ENCODE assay signal across 13 mouse cellular contexts in the genomic region with DNA sequence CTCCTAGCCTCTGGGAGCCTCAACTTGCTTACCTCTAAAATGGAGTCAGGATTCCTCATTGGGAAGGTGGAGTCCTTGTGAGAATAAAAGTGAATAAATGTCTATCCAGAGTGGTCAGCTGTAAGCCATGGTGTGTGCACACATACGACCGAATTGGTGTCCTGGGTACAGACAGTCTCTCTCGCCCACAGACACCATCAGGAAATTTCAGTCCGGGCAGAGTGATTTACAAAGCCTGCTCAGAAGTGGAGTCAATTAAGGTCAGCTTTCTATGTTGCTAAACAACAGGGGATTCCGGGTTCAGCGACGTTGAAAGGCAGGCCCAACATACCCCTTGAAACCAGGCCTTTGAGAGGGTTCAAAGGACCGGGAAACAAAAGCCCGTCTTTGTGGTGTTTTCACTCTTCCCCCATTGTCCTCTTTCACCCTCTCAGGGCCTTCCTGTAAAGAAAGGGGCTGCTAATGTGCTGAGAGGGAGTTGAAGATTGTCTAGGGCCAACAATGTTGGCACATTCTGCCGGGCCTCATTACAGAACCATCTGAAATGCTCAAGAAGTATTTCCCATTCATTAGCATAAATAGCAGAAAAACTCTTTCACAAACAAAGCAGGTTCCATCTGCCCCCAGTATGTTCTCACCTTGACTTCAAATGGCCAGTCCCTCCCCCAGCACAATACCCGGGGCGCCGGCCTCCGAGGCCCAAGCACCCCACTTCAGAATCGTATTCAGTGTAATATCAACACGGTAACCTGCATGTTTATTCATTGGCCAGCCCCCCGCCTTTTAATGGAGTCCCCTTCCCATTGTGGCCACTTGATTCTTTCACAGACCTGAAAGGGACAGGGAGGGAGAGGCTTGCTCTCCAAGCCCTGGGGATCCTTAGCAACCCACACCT.
DNase-seq lines count a peak whose midpoint lies in the region; ATAC-seq and TF ChIP-seq lines count a peak whose summit lies in the region.
"Had no signal": no experiment of that assay in that cellular context is flagged by ENCODE, and none has a peak within 500 bp of the region (broad histone marks: within the 10 kb centered on the region; RNA-seq: fewer than 3 reads in every experiment).

No protein-coding gene starts in this region.

- ATAC-seq in midbrain, postnatal 0 days (ENCODE audit: low FRiP score): no peak
- peak; percentile 65 for ATAC-seq in forebrain, embryonic 15.5 days (replicated peaks)
- no peak for ATAC-seq in megakaryocyte-erythroid progenitor cell, adult 5-6 weeks (replicated peaks; ENCODE audit: low FRiP score, low TSS enrichment, poor library complexity, severe bottlenecking)

- H3K4me2 ChIP-seq in midbrain, postnatal 0 days (ENCODE audit: low read depth, low read length, poor library complexity, severe bottlenecking): no peak overlapping the region
- H3K4me2 ChIP-seq in forebrain, embryonic 15.5 days (replicated peaks): no peak overlapping the region
- H3K4me2 ChIP-seq: lung, embryonic 15.5 days had no signal

- no peaks in the 10 kb centered on the region for H3K36me3 ChIP-seq in midbrain, embryonic 10.5 days
- no peaks in the 10 kb centered on the region for H3K36me3 ChIP-seq in midbrain, postnatal 0 days (ENCODE audit: insufficient read depth, low read length)
- H3K36me3 ChIP-seq in forebrain, embryonic 15.5 days: no peaks in the 10 kb centered on the region
- H3K36me3 ChIP-seq: G1E; lung, embryonic 15.5 days had no signal

- H3K27ac ChIP-seq in midbrain, embryonic 10.5 days (replicated peaks): peak overlapping the region; percentile 76
- no peak overlapping the region for H3K27ac ChIP-seq in midbrain, postnatal 0 days (ENCODE audit: low read depth, low read length)
- H3K27ac ChIP-seq in forebrain, embryonic 15.5 days (replicated peaks): no peak overlapping the region
- H3K27ac ChIP-seq: lung, embryonic 15.5 days had no signal

- TF ChIP-seq CTCF in midbrain, postnatal 0 days (IDR thresholded peaks at IDR 0.05): no peak

- H3K9me3 ChIP-seq in midbrain, embryonic 10.5 days (replicated peaks): peaks cover 10% of the 10 kb centered on the region; the same call in 1 of the 2 replicates
- H3K9me3 ChIP-seq in midbrain, postnatal 0 days (ENCODE audit: low read length): no peaks in the 10 kb centered on the region
- H3K9me3 ChIP-seq in forebrain, embryonic 15.5 days: no peaks in the 10 kb centered on the region
- H3K9me3 ChIP-seq: G1E; lung, embryonic 15.5 days had no signal

- peak; percentile 74 for DNase-seq in midbrain, embryonic 10.5 days (ENCODE audit: low spot score)
- no peak for DNase-seq in midbrain, postnatal 0 days (ENCODE audit: low spot score)
- DNase-seq in mesoderm, embryonic 11.5 days (ENCODE audit: low read depth, low spot score): peak; percentile 79
- peak; percentile 90 for DNase-seq in retina, postnatal 1 day
- no peak for DNase-seq in heart, postnatal 14 days
- DNase-seq in urinary bladder, postnatal 25 days (ENCODE audit: low spot score): no peak
- DNase-seq: adrenal gland, adult 8-10 months; heart, postnatal 36 days had no signal

- H3K4me1 ChIP-seq in midbrain, embryonic 10.5 days: peaks cover 35% of the 10 kb centered on the region
- no peaks in the 10 kb centered on the region for H3K4me1 ChIP-seq in midbrain, postnatal 0 days (ENCODE audit: insufficient read depth, low read length)
- peaks cover 13% of the 10 kb centered on the region for H3K4me1 ChIP-seq in forebrain, embryonic 15.5 days

- peaks cover 100% of the 10 kb centered on the region for H3K27me3 ChIP-seq in midbrain, embryonic 10.5 days (ENCODE audit: low read depth, poor library complexity, severe bottlenecking)
- peaks cover 4% of the 10 kb centered on the region; the same call in 1 of the 2 replicates for H3K27me3 ChIP-seq in midbrain, postnatal 0 days (ENCODE audit: insufficient read depth, low read length)
- H3K27me3 ChIP-seq in forebrain, embryonic 15.5 days: peaks cover 32% of the 10 kb centered on the region
- H3K27me3 ChIP-seq: lung, embryonic 15.5 days had no signal

- WGBS in midbrain, embryonic 10.5 days: 18% methylated on average over 17 of the region's 17 CpGs
- WGBS in midbrain, postnatal 0 days: 24% methylated on average over 17 of the region's 17 CpGs
- WGBS in forebrain, embryonic 15.5 days: 6% methylated on average over 17 of the region's 17 CpGs

- peak overlapping the region; percentile 16 for H3K4me3 ChIP-seq in midbrain, embryonic 10.5 days
- no peak overlapping the region for H3K4me3 ChIP-seq in midbrain, postnatal 0 days (ENCODE audit: low read depth, low read length)
- H3K4me3 ChIP-seq in forebrain, embryonic 15.5 days: no peak overlapping the region
- H3K4me3 ChIP-seq: lung, embryonic 15.5 days; myocyte had no signal

- H3K9ac ChIP-seq in midbrain, postnatal 0 days (replicated peaks; ENCODE audit: low read length, poor library complexity, severe bottlenecking): no peak overlapping the region
- no peak overlapping the region for H3K9ac ChIP-seq in forebrain, embryonic 15.5 days (replicated peaks)
- H3K9ac ChIP-seq: lung, embryonic 15.5 days had no signal

- intact Hi-C loops in heart, postnatal 14 days (cut with DNase I): no loop called here

Comparison
In these comparisons a context has a peak if more than half of its experiments do, and no peak if none do; other contexts are left out.
1. DNase-seq: peak in midbrain, embryonic 10.5 days (single experiment), mesoderm, embryonic 11.5 days (single experiment) and retina, postnatal 1 day (single experiment); none in midbrain, postnatal 0 days (single experiment), heart, postnatal 14 days (0 of 2) and urinary bladder, postnatal 25 days (single experiment).